In genomic region chr9:44508721-44509486, GRCm38 (mm10) we compare ENCODE assay signal across 10 mouse cellular contexts. TPM values are rescaled to one million over a fixed set of nuclear protein-coding genes. Genes with fewer than 3 reads are reported as not detected.
A peak's percentile ranks its signal among the peaks of the same experiment; 100 is the strongest.
DNase-seq lines count a peak whose midpoint lies in the region; ATAC-seq and TF ChIP-seq lines count a peak whose summit lies in the region.
"Had no signal": no experiment of that assay in that cellular context is flagged by ENCODE, and none has a peak within 500 bp of the region (broad histone marks: within the 10 kb centered on the region; RNA-seq: fewer than 3 reads in every experiment).

No protein-coding gene starts in this region.

- 0 out of 2 replicates have a peak overlapping the region, but pooled peaks have one; percentile 73 for H3K9ac ChIP-seq in heart, adult 2 months (ENCODE audit: low read depth, low read length)
- no peak overlapping the region for H3K9ac ChIP-seq in forebrain, embryonic 12.5 days
- no peak overlapping the region for H3K9ac ChIP-seq in neural tube, embryonic 15.5 days (replicated peaks)

- TF ChIP-seq EP300 in heart, adult 2 months (IDR thresholded peaks at IDR 0.05; ENCODE audit: insufficient read depth, low read depth, low read length) = no peak

- no peak for TF ChIP-seq CTCF in heart, adult 2 months (IDR thresholded peaks at IDR 0.05)
- no peak for TF ChIP-seq CTCF in Patski (IDR thresholded peaks at IDR 0.05)

- H3K4me3 ChIP-seq in heart, adult 2 months = no peak overlapping the region; the same call in 1 of the 2 replicates
- H3K4me3 ChIP-seq in forebrain, embryonic 12.5 days (replicated peaks) = no peak overlapping the region
- no peak overlapping the region for H3K4me3 ChIP-seq in neural tube, embryonic 15.5 days (replicated peaks)

- H3K27ac ChIP-seq in heart, adult 2 months = peak overlapping the region; percentile 91
- no peak overlapping the region for H3K27ac ChIP-seq in forebrain, embryonic 12.5 days
- peak overlapping the region; percentile 69 for H3K27ac ChIP-seq in neural tube, embryonic 15.5 days (replicated peaks)

- no peaks in the 10 kb centered on the region for H3K9me3 ChIP-seq in forebrain, embryonic 12.5 days
- H3K9me3 ChIP-seq in neural tube, embryonic 15.5 days (replicated peaks) = no peaks in the 10 kb centered on the region
- H3K9me3 ChIP-seq: G1E had no signal

- H3K27me3 ChIP-seq in heart, adult 2 months (ENCODE audit: control insufficient read depth, insufficient read depth, low read length) = no peaks in the 10 kb centered on the region
- H3K27me3 ChIP-seq in Patski = no peaks in the 10 kb centered on the region
- peaks cover 19% of the 10 kb centered on the region; the same call in 1 of the 2 replicates for H3K27me3 ChIP-seq in forebrain, embryonic 12.5 days
- H3K27me3 ChIP-seq in neural tube, embryonic 15.5 days (replicated peaks) = 0 out of 2 replicates have a peak, but pooled peaks cover 13% of the 10 kb centered on the region

- peaks cover 5% of the 10 kb centered on the region; the same call in 1 of the 2 replicates for H3K36me3 ChIP-seq in heart, adult 2 months (ENCODE audit: control insufficient read depth, insufficient read depth, low read length)
- H3K36me3 ChIP-seq in forebrain, embryonic 12.5 days (replicated peaks) = peaks cover 47% of the 10 kb centered on the region
- H3K36me3 ChIP-seq in neural tube, embryonic 15.5 days = peaks cover 44% of the 10 kb centered on the region
- H3K36me3 ChIP-seq: G1E had no signal

- no peak for TF ChIP-seq POLR2A in heart, adult 2 months (IDR thresholded peaks at IDR 0.05; ENCODE audit: insufficient read depth, low read depth, low read length)

- peak overlapping the region; percentile 59 for H3K4me2 ChIP-seq in forebrain, embryonic 12.5 days
- H3K4me2 ChIP-seq in neural tube, embryonic 15.5 days = peak overlapping the region; percentile 49

- WGBS in heart, adult 2 months = 74% methylated on average over 19 of the region's 19 CpGs
- WGBS in forebrain, embryonic 12.5 days = 82% methylated on average over 19 of the region's 19 CpGs
- WGBS in neural tube, embryonic 15.5 days = 84% methylated on average over 19 of the region's 19 CpGs

- POLR2A ChIA-PET in Patski (lab: Charles Lee) = no interaction called here

- H3K4me1 ChIP-seq in heart, adult 2 months (ENCODE audit: control insufficient read depth, insufficient read depth, low read length) = peaks cover 27% of the 10 kb centered on the region
- H3K4me1 ChIP-seq in forebrain, embryonic 12.5 days = peaks cover 28% of the 10 kb centered on the region
- H3K4me1 ChIP-seq in neural tube, embryonic 15.5 days = peaks cover 47% of the 10 kb centered on the region

- intact Hi-C loops in heart, adult 2 months (cut with DNase I) = loop anchor here (5.0 kb wide), 1 partner anchor 178 kb away; no protein-coding TSS in a partner anchor

- peak; percentile 15 for ATAC-seq in Patski
- ATAC-seq in forebrain, embryonic 12.5 days (ENCODE audit: low FRiP score) = peak; percentile 6; the same call in 1 of the 2 replicates
- no peak for ATAC-seq in neural tube, embryonic 15.5 days (ENCODE audit: low FRiP score)

- in situ Hi-C loops in Patski (cut with MboI; ENCODE audit: low pct_unique_long_range_greater_than_20kb) = no loop called here

- no peaks in the 10 kb centered on the region for H3K79me2 ChIP-seq in heart, adult 2 months (replicated peaks; ENCODE audit: control insufficient read depth, insufficient read depth, low read length)

- peak; percentile 24 to 30 for DNase-seq in heart, adult 2 months
- no peak for DNase-seq in heart, adult 8-10 months (ENCODE audit: low spot score)
- no peak for DNase-seq in Patski (ENCODE audit: low read depth, low spot score)
- DNase-seq in kidney, postnatal 14 days = peak; percentile 20
- DNase-seq in frontal cortex, postnatal 36 days (ENCODE audit: low spot score in 2 of 2) = no peak
- no peak for DNase-seq in B cell, adult 2 months

- CTCF ChIA-PET in Patski (lab: Charles Lee) = no interaction called here

RNA-seq across cellular contexts. Expression of gene Bcl9l, which starts 26.3 kb away (rescaled TPM):
- 10 to 100 TPM; 44.5 to 58.7 TPM for total RNA-seq in heart, adult 2 months (2021)
- 15.3 and 21.5 TPM in 2 replicates for polyA plus RNA-seq in heart, adult 2 months (2012; rRNA removed)
- total RNA-seq in heart, adult 8-10 months (2022) = 10 to 100 TPM; 51.6 to 56.9 (median 53.9) TPM
- polyA plus RNA-seq in Patski (2021) = 40.4 TPM
- polyA plus RNA-seq in forebrain, embryonic 12.5 days (2016; fragmentation: Nextera tagmentation; extraction: Ambion mirVana) = 10.6 and 10.7 TPM in 2 replicates
- polyA plus RNA-seq in neural tube, embryonic 15.5 days (2015; fragmentation: Nextera tagmentation; extraction: Ambion mirVana) = 9.7 and 11.5 TPM in 2 replicates

RNA-seq across cellular contexts. Expression of gene Cxcr5, which starts 52.8 kb away (rescaled TPM):
- under 1 TPM; 0.41 to 0.42 TPM for total RNA-seq in heart, adult 2 months (2021)
- polyA plus RNA-seq in heart, adult 2 months (2012; rRNA removed) = 0.59 and 1.7 TPM in 2 replicates
- under 1 TPM in 3 of 4 experiments, not detected in 1; 0.11 to 0.72 (median 0.14) TPM for total RNA-seq in heart, adult 8-10 months (2022)
- not detected for polyA plus RNA-seq in Patski (2021)
- polyA plus RNA-seq in forebrain, embryonic 12.5 days (2016; fragmentation: Nextera tagmentation; extraction: Ambion mirVana) = 0.27 TPM in 1 of 2 replicates, not detected in the other
- polyA plus RNA-seq in neural tube, embryonic 15.5 days (2015; fragmentation: Nextera tagmentation; extraction: Ambion mirVana) = 0.26 TPM in 1 of 2 replicates, not detected in the other
- polyA plus RNA-seq: erythroblast, embryonic 14.5 days; G1E had no signal

RNA-seq across cellular contexts. Expression of gene Upk2, which starts 54.1 kb away (rescaled TPM):
- total RNA-seq in heart, adult 2 months (2021) = not detected
- 0.47 and 0.53 TPM in 2 replicates for polyA plus RNA-seq in heart, adult 2 months (2012; rRNA removed)
- total RNA-seq in heart, adult 8-10 months (2022) = under 1 TPM in 2 of 4 experiments, not detected in 2; 0.26 to 0.28 TPM
- not detected for polyA plus RNA-seq in Patski (2021)
- polyA plus RNA-seq in forebrain, embryonic 12.5 days (2016; fragmentation: Nextera tagmentation; extraction: Ambion mirVana) = 0.29 TPM in 1 of 2 replicates, not detected in the other
- polyA plus RNA-seq in neural tube, embryonic 15.5 days (2015; fragmentation: Nextera tagmentation; extraction: Ambion mirVana) = 0.73 TPM in 1 of 2 replicates, not detected in the other
- total RNA-seq: G1E had no signal
- polyA plus RNA-seq: erythroblast, embryonic 14.5 days; G1E had no signal

Comparison
In these comparisons a context has a peak if more than half of its experiments do, and no peak if none do; other contexts are left out.
1. DNase-seq: peak in heart, adult 2 months (2 of 2) and kidney, postnatal 14 days (single experiment); none in heart, adult 8-10 months (single experiment), Patski (single experiment), frontal cortex, postnatal 36 days (0 of 2) and B cell, adult 2 months (0 of 2).